Mouse (Mus musculus) neutrophil, adult 83 days (primary cell): Measurements from ENCODE around the gene Lsp1. TPM values are rescaled to one million over a fixed set of nuclear protein-coding genes. Genes with fewer than 3 reads are reported as not detected.

Experiments
- total RNA-seq, 2 experiments: library from RNA; stranded (reverse); gene quantifications; one replicate each; pipeline ENCODE4 v1.2.4; 2023

Gene Lsp1
- 1,000 to 10,000 TPM; 1,349 to 1,491 TPM for total RNA-seq

GRCm38 (mm10) chr7:142460636-142461077, at the start of gene Lsp1:
Lsp1 (plus strand) TSS chr7:142460809.

GRCm38 (mm10) chr7:142434137-142434865, 26.3 kb upstream of the Lsp1 start, which contains the start of gene Syt8:
Syt8 (plus strand) TSS chr7:142434850.

GRCm38 (mm10) chr7:142441585-142441984, 19.0 kb upstream of the Lsp1 start, which contains the start of gene Tnni2:
Tnni2 (plus strand) TSS chr7:142441808.

GRCm38 (mm10) chr7:142498575-142498974, 38.0 kb downstream of the Lsp1 start, which contains the start of gene Tnnt3:
Tnnt3 (plus strand) TSS chr7:142498836.

GRCm38 (mm10) chr7:142532671-142533058, 72.1 kb downstream of the Lsp1 start, which contains the start of gene Mrpl23:
Mrpl23 (plus strand) TSS chr7:142532686.

Other genes starting within 250 kb of the Lsp1 start
- gene Gm7579, start 248.9 kb upstream of the Lsp1 start, total RNA-seq: not detected
- not detected for gene Krtap5-5, start 230.8 kb upstream of the Lsp1 start, total RNA-seq
- not detected for gene Gm40460, start 219.7 kb upstream of the Lsp1 start, total RNA-seq
- gene Gm2431, start 202.5 kb upstream of the Lsp1 start, total RNA-seq: not detected
- gene Gm4559, start 186.4 kb upstream of the Lsp1 start, total RNA-seq: not detected
- not detected for gene Krtap5-1, start 163.7 kb upstream of the Lsp1 start, total RNA-seq
- not detected for gene Krtap5-4, start 157.3 kb upstream of the Lsp1 start, total RNA-seq
- gene Ifitm10, start 87.1 kb upstream of the Lsp1 start, total RNA-seq: 10 to 100 TPM; 19.6 to 21.5 TPM
- 1 to 10 TPM; 3.8 to 3.9 TPM for gene Gm49369, start 78.1 kb upstream of the Lsp1 start, total RNA-seq
- 100 to 1,000 TPM; 780 to 782 TPM for gene Ctsd, start 72.8 kb upstream of the Lsp1 start, total RNA-seq
- gene Syt8, start 26.0 kb upstream of the Lsp1 start, total RNA-seq: 10 to 100 TPM in 1 of 2 experiments, 1 to 10 TPM in 1; 5.1 to 10.5 TPM
- 1 to 10 TPM; 5.9 to 7.9 TPM for gene Tnni2, start 19.0 kb upstream of the Lsp1 start, total RNA-seq
- gene Tnnt3, start 38.0 kb downstream of the Lsp1 start, total RNA-seq: 10 to 100 TPM; 17.8 to 18.5 TPM
- 1 to 10 TPM; 1.1 TPM for gene Mrpl23, start 71.9 kb downstream of the Lsp1 start, total RNA-seq
- not detected for gene Igf2, start 206.0 kb downstream of the Lsp1 start, total RNA-seq
- gene Gm49394, start 209.1 kb downstream of the Lsp1 start, total RNA-seq: not detected